Mouse (Mus musculus) activated CD4-positive, CD25-positive, alpha-beta regulatory T cell, adult 4 months (primary cell): ENCODE data around the gene Slamf1. TPM values are rescaled to one million over a fixed set of nuclear protein-coding genes. Genes with fewer than 3 reads are reported as not detected.

Source experiments
- ATAC-seq: one replicate; pipeline ENCODE4 v1.8.0; 2017
- polyA plus RNA-seq, 2 experiments: library from polyadenylated mRNA; unstranded; fragments of 100-300 nt; shearing (Covaris generic); gene quantifications; one replicate each; pipeline ENCODE4 v1.2.1; 2017

The Slamf1 gene
- polyA plus RNA-seq, result 10 to 100 TPM; 68.6 to 72.1 TPM

DNA sequence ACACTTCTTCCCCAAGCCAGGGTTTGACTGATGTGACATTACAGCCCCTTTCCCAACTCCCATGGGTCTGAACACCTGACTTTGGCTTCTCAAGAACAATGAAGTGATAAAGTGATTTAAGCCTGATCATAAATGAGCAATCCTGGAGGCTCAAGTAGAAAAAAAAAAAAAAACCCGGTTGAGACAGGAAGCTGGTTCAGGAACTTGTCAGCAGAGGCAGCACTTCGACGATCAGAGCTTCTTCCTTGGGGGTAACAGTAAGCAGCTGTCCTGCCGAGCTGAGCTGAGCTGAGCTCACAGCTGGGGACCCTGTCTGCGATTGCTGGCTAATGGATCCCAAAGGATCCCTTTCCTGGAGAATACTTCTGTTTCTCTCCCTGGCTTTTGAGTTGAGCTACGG is at the start of gene Slamf1:
Gene Slamf1 (plus strand): TSS at position 230 of the 400 bp plus-strand sequence.
- ATAC-seq, result peak; percentile 70

DNA sequence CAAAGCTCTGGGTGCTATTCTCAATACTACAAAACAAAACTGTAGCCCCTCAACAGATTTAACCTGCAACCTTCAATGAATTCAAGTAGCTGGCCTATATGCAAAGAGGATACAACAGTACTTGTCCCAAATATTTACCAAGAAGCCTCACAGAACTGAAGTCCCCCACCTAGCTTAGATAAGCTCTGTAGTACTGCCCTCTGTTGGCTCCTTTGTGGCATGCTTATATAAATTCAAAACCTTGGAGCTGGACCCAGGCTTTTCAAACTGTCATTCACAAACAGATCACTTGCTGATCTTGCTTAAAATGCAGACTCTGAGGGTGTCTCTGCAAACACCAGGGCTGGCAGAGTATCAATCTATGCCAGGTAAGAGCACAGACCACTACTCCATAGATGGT is 35.7 kb upstream of the Slamf1 start:
- ATAC-seq, result no peak

DNA sequence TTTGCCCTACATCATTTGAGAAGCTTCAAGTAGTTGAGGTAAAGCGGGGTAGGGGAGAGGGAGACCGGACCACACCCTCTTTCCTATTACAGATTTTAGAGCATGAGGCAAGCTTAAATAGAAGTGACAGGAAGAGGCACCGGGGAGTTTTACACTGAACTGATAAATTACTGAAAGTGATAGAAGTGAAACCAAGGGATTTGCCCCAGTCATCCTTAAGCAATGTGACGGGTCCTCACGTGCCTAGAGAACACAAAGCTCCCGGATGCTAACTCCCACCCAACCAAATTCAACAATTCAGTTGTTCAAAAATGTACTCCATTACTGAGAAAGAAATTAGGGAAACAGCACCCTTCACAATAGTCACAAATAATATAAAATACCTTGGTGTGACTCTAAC is 32.0 kb upstream of the Slamf1 start:
- ATAC-seq, result peak; percentile 92

DNA sequence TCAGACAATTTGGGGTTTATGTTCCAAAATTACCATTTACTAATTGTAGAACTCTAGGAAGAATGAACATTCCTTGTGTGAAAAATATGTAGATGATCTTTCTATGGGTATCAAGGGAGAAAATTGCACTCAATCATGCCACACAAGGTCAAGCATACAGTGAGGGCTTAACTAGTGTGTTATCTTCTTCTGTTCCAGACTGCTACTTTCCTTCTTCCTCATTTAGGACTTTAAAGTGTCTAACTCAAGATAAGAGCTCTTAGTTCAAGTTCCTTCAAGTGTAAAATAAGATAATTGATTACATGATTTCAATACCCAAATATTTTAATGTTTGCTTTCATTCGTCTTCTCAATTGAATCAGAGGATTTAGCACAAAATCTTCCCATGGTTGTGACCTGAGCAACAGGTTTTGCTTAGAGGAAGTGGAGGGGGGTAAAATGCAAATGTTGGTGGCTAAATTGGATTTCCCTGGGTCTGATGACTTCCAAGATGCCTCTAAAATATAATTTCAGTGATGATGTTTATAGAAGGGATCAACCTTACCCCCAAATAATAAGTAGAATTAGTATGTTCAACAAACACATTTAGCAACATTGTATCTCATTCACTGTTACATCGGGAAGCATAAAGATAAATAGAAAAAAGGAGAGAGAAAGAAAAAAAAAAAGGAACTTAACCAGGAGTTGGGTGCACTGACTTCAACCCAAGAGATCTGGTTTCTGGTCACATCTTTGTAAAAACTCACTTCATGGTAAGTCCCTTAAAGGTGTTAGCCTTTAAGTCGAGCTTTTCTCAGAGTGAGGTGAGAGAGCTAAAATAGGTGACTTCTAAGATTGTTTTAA is 18.6 kb upstream of the Slamf1 start:
- ATAC-seq, result no peak

DNA sequence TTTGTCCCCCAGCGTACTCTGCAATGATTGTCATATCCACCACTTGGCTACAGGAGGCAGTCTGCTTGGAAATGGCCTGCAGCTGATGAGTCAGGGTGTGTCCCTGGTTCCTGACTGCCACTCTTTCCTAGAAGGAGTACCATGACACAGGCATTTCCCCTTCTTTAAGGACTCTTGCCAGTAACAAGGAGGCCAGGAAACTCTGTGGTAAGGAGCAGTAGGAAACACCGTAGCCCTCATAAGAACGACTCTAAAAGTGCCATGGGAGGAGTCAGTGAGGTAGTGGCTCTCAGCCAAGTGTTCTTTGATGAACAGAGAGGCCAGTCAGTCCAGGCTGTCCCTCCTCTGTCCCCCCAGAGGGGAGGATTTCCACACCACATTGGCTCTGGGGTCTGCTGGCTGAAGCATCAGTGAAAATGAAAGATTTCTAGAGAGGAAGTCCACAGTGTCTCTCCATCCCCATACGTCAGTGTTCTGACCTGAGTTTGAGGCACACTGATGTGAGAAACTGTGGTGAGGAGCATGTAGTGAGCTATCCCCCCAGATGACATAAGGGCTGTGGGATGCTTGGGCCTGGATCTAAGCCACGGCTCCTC is 5.0 kb upstream of the Slamf1 start:
- no peak for ATAC-seq

DNA sequence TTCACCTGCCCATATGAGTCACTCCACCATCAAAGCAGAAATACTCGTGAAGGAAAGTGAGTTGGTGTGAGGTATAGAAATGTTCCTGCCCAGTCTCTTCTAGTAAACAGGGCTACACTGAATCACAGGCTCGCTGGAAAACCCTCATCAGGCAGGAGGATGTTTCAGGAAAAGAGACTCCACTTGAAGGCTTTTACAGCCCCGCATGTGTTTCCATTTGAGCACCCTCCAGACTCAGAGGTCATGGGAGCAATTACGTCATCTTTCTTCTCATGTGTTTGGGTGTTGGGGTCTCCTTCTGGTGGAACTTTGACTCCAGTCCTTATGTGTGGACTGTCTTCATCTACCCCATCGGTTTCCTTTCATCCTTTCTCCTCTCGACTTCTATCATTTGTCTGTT is 4.1 kb downstream of the Slamf1 start:
- peak; percentile 43 for ATAC-seq

DNA sequence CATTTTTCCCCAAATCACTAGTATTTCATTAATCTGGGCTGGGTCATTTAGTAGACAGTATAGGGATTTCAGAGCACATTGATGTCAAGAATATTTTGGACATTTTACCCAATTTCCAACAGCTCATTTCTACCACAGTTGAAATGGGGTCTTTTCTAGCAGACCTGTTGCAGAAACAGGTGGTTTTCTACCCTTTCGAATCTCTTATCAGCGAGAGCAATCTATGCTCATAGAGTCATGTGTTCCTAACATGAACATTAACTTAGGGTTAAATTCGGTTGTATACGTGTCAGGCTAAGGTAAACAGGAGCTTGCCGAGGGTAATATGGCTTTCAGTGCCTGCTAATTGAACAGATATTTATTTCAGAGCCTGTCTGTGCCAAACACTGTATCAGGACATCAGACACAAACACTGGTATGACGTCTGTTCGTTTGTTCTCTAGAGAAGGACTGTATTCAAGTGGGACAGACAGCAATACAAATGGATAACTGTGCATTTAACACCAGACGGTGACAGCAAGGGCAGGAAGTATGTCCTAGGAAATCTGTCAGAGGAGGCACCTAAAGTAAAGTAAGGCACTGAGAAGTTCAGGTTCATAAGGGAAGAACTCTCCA is 5.3 kb downstream of the Slamf1 start:
- peak; percentile 29 for ATAC-seq

DNA sequence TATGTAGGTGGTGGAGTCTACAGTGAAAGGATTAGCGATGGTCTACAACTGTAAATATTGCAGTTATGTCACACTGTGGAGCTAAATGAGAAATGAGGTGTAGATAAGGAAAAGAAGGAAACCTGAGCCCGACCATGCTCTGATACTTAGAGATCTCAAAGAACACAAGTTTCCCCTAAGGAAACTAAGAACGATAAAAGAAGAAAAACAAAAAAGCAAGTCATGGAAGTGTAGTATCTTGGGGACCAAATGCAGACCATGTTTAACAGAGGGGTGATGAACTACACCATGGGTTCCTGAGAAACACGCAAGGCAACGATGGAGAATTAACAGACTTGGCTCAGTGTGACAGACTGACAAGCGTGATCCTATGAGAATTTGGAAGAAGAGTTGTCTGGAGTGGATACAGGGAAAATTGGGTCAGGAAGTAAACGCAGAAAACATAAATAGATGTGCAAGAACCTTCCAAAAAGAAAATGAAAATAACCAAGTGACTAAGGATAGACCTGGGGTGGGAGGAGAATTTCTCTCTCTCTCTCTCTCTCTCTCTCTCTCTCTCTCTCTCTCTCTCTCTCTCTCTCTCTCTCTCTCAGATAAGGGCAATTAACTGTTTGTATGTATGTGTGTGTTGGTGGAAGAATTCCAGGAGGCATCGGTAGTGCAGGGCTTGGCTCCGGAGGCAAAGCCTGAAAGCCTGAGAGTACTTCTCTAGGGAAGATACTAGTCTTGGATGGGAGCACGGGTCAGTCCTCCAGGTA is 6.5 kb downstream of the Slamf1 start:
- ATAC-seq, result no peak

DNA sequence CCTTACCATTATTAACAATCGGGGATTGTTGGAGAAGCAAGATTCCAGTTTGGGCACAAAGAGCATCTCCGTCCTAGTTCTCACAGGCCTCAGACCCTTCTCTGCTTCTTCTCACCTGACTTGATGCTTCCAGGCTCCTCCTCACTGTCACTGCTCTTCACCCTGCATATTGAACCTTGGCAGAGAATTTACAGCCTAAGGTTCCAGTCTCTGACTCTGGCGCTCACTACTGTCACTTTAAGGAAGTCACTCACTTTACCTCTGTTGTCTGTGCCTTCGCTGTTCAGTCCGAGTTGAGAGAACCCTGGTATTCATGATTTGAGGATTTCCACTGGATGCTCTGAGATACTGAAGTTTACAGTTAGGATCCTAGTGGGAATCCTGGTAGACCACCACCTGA is 7.3 kb downstream of the Slamf1 start:
- ATAC-seq, result no peak

DNA sequence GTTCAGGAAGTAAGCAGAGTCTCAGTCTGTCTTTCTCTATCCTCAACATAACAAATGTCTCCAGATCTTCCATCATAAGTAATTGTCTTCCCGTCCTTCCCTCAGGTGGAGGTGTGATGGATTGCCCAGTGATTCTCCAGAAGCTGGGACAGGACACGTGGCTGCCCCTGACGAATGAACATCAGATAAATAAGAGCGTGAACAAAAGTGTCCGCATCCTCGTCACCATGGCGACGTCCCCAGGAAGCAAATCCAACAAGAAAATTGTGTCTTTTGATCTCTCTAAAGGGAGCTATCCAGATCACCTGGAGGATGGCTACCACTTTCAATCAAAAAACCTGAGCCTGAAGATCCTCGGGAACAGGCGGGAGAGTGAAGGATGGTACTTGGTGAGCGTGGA is 7.8 kb downstream of the Slamf1 start:
- no peak for ATAC-seq

DNA sequence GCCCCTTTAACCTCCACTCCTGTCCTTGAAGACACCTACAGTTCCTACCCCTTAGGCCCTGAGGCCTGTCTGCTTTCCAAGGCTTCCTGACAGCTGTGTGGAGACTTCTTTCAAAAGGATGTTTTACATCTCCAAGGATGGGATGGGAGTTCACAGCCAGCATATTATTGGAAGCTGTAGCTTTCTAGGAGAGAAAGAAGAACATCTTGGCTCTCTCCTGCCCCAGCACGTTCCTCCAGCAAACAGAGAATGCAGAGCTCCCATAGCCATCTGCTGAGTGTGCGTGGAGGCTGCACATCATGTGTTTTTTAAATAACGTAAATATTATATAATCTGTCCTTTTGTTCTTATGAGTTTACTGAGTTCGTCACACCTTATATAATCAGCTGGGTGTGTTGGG is 8.9 kb downstream of the Slamf1 start:
- no peak for ATAC-seq

DNA sequence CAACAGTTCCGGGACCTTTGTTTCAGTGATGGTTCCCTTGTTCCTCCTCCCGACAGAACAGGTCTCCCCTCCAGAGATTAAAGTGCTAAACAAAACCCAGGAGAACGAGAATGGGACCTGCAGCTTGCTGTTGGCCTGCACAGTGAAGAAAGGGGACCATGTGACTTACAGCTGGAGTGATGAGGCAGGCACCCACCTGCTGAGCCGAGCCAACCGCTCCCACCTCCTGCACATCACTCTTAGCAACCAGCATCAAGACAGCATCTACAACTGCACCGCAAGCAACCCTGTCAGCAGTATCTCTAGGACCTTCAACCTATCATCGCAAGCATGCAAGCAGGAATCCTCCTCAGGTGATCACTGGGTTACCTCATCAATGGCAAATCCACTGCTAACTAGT is 10.1 kb downstream of the Slamf1 start:
- no peak for ATAC-seq

DNA sequence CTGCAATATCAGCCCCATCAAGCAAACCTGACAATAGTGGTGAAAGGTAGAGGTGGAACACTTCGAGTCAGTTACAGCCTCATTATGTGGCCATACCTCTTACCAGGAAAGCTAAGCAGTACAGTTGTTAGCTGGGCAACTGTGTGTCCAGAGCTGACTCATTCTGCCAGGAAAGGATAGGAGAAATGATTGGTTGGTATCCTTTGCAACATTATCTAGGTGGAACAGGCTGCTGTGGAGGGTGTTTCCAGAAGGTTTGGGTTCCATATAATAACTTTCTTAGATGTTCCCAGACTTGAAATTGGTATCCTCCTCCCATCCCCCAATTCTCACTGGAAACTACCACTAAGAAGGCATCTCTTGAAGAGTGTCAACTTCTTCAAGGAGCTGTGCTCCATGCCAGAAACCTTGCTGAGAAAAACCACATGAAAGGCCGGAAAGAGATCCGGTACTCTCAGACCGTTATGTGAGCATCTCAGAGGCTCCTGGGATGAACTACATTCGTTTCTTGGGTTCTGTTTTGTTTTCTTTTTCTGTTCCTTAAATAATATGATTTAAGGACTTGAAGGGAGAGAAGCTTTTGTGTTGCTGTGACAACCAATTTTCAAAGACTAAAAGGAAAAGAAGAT is 15.5 kb downstream of the Slamf1 start:
- ATAC-seq, result peak; percentile 85

DNA sequence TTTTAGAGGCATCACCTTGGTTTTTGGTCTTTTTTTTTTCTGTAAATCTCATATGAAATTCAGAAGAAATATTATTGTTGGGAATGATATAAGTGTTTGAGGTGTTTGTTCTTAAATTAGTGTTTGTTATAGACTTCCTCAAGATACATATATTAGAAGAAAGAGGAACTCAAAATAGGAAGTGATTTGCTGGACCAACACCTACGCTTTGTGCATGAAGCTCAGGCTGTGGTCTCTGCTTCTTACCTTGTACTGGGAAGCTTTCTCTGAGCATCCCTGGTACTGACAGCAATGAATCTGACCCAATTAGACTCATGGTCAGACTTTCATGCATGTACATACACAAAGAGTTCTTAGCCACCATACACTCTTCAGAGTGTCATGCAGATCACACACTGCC is 18.9 kb downstream of the Slamf1 start:
- no peak for ATAC-seq

DNA sequence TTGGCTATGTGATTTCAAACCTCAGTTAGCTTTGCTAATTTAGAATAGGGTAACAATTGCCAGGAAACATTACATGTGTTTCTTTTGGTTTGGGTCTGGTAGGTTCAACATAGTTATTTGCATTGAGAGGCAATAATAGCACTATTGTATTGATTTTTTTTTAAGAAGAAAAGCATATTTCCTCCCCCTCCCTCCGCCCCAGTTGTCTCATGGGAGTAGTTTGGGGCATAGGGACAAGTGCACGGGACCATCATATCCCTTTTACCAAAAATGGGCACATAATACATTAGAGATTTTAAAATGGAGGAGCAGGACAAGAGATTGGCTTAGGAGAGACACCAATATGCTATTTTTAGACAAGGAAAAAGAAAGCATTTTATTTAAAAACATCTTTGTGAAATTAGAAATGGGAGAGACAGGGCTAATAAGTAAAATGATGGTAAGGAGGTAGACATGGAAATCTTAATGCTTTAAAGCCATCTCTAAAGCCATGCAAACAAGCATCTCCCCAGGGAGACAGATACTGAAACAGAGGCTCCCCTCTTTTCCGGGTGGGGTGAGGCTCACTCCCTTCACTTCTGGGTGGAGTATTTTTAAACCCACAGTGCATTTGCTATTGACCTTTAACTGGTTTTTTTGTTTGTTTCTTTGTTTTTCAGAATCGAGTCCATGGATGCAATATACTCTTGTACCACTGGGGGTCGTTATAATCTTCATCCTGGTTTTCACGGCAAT is 20.5 kb downstream of the Slamf1 start:
- ATAC-seq, result no peak

DNA sequence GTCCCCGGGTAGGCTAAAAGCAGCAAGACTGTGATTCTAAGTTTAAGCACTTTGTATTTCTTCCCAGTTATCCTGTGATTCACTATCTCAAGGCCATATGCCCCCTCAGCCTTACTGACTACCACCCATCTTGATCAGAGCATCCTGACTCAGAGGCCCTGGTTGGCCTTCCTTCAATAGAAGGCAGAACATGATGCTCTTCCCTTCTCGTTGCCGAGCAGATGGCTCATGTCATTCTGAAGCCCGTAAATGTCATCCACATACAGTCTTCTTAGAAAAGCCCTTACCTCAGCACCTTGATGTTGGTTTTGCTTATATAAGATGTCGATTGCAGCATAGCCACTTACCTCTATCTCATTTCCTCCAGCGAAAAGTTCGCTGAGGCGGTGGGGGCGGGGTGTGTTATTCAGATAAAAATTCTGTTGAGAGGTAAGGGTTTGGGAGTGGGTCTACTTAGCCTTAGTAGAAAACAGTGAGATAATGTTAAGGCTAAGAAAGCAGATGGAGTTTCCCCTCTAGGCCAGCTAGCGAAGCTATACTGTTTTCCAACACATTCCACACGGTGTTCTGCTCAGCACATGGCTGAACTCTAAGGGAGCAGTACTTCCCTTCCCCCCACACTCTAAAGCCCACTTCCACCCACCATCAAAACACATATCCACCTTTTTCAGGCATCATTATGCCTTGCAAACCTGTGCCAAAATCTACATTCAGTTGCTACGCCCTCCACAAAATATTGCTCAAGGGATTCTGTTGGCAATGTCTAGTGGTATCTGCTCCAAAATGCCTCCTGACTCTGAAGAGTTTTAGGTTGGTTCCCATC is 21.7 kb downstream of the Slamf1 start:
- peak; percentile 90 for ATAC-seq

DNA sequence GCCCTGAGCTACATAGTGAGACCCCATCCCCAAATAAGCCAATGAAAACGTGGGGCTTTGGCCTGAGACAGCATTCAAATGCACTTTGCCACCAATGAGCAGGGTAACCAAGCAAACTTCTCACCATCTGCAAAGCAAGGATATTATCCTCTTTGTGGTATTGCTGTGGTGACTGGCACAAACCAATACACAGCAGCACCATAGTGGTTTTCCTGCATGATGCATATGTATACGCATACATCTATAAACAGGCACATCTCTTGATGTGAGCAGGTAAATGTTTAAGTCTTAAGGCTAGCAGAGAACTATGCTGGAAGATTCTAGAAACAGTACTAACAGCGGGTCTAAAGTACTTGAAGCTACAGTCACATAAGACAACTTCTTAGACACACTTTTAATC is 22.5 kb downstream of the Slamf1 start:
- peak; percentile 8 for ATAC-seq

DNA sequence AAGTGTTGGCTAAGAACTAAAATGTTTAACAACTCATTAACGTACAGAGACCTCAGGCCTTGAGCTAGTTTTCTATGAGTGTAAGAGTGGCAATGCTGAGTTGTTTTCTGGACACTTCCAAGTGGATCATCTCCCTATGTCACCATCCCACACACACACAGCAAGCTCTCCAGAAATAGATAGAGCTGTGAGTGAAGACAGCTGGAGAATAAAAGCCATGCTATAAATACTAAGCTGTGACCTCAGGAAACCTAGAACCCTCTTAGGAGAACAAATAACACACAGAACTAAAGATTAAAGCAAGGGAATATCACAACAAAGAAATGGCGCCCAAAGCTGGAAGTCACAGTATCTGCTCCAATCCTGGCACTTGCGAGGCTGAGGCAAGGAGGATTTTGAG is 24.6 kb downstream of the Slamf1 start:
- ATAC-seq, result no peak

DNA sequence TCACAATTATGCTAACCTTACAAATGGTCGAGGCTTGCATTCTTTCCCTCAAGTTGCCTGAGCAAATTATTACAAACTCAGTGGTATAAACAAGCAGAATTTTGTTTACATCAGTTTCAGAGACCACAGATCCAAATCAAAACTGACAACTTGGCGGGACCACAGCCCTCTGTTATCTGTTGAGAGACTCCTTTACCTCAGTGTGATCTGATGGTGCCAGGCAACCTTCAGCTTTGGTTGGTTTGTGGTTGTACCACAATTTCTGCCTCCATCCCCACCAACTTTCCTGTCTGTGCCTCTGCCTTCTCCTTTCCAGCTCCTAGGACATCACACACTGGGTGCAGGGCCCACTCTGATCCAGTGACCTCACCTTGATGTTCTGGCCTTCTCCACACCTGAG is 29.3 kb downstream of the Slamf1 start:
- ATAC-seq, result no peak

DNA sequence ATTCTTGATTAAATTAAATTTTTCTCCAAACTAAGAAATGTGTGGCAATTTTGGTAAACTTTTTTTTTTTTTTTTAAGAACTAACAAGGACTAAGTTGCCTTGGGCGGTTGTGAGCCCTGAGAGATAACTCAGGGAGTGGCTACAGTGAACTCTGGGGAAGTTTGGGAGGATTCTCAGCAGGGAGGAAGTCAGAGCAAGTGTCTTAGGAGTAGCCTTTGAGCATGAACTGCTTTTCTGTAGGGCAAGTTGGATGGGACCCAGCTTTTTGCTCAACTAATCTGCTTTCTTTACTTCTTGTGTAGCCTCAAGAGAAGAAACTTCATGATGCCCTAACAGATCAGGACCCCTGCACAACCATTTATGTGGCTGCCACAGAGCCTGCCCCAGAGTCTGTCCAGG is 30.9 kb downstream of the Slamf1 start:
- ATAC-seq, result no peak

DNA sequence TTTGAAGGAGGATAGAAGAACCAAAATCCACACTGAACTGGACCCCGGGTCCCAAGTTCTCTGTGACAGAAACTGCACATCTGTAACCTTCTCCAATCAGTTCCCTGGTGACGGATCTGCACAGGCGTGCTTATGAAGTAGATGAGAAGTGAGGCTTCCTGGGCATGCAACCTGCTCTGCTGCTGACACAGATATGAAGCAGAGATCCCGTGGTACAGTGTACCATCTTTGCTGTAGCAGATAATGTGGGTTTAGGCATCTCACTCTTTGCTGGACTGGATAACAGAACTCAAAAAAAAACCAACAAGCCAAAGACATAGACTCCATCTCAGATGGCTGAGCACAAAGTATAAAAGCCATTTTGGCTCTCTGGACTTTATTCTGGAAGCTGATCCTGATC is 32.7 kb downstream of the Slamf1 start:
- no peak for ATAC-seq
